Mouse (Mus musculus) liver, adult 2 months (tissue): Measurements from ENCODE around the gene Sap30l.

Source experiments
- CTCF ChIP-seq: fragments of 200-500 bp; IDR thresholded peaks from 2 replicates; pipeline ENCODE4 v1.5.1; 2011; ENCODE audit warnings: low read depth, low read length, control low read depth
- POLR2A ChIP-seq: fragments of 200-500 bp; IDR thresholded peaks from 2 replicates; pipeline ENCODE4 v1.6.1; 2011; ENCODE audit warnings: low read length, control low read depth; ENCODE audit not compliant: insufficient read depth; ENCODE audit errors: extremely low read depth

- TF ChIP-seq CTCF (no peak), POLR2A (no peak)
Measured at GRCm38 (mm10) chr11:57786616-57787418, 14.6 kb upstream of the Sap30l start.
